Mouse (Mus musculus) left cerebral cortex, adult 18-20 months (tissue): Measurements from ENCODE around the gene Hk2. TPM values are rescaled to one million over a fixed set of nuclear protein-coding genes. Genes with fewer than 3 reads are reported as not detected.

Experiments
- DNase-seq, 2 experiments: peaks; one replicate each; pipeline ENCODE4 v3.0.0; 2021 to 2022; ENCODE audit warnings: low spot score in 2 of 2, mixed read lengths in 1 of 2
- total RNA-seq, 2 experiments: library from RNA; stranded (reverse); gene quantifications; 2 replicates each; pipeline ENCODE4 v1.2.3; 2021

Gene Hk2
- total RNA-seq, 2 experiments from 2014 or later: 2.5 to 4.4 TPM

DNA sequence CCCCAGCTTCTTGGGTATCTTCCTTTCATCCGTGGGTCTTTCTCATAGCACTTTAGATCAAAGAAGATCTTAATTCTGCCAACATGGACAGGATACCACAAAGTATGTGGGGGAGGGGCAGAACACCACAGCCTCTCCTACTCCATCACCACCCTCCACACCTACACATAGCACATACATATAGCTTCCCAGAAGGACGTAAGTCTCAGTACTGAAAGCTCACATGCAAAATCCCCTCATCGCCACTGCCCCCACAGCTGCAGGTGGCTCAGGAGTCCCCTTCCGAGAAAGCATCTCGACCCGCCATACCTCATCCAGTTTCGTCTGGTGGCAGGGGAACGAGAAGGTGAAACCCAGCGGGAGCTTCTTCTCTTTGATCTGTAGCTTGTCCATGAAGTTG, 29.7 kb downstream of the Hk2 start:
- DNase-seq: no peak

- DNase-seq: no peak
These were observed 32.8 kb downstream of the Hk2 start for GRCm38 (mm10) chr6:82741518-82741880.

GRCm38 (mm10) chr6:82740868-82741517, 33.3 kb downstream of the Hk2 start:
- no peak for DNase-seq

- peak; percentile 51 to 63 for DNase-seq
These were observed 34.0 kb downstream of the Hk2 start for GRCm38 (mm10) chr6:82740269-82740668.

DNA sequence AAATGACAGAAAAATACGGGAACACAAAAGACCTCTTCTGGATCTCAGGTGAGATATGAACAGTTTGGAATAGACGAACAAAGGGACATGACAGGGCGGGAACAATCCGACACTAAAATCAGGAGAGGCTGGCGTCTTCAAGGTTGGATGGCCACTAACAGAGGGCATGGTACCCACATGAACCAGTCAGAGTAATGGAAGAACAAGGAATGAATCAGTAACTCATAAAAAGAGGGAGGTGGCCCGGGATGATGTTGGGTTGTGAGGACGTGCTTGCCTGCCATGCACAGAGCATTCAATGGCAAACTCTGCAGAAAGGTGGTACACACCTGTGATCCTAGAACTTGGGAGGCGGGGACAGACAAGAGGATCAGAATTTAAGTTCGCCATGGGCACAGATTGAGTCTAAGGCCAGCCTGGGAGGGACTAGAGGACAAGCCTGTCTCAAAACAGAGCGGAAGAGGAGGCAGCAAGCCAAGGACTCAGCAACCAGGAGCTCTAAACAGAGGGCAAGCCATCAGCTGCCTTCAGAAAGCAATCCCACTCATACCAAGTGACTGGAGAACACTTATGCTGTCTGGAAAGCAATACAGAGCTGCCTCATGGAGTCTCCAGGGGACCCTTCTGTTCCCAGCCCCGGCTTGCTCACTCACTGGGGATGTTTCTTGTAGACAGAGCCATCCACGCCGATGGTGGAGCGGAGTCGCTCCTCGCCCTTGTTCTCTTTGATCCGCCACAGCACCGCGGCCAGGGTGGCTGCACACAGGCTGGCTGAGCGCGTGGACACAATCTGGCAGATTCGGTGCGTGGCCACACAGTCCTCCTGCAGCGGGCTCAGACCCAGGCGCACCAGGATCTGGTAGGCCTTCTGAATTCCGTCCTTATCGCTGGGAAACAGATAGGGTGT, 36.4 kb downstream of the Hk2 start:
- no peak for DNase-seq

DNA sequence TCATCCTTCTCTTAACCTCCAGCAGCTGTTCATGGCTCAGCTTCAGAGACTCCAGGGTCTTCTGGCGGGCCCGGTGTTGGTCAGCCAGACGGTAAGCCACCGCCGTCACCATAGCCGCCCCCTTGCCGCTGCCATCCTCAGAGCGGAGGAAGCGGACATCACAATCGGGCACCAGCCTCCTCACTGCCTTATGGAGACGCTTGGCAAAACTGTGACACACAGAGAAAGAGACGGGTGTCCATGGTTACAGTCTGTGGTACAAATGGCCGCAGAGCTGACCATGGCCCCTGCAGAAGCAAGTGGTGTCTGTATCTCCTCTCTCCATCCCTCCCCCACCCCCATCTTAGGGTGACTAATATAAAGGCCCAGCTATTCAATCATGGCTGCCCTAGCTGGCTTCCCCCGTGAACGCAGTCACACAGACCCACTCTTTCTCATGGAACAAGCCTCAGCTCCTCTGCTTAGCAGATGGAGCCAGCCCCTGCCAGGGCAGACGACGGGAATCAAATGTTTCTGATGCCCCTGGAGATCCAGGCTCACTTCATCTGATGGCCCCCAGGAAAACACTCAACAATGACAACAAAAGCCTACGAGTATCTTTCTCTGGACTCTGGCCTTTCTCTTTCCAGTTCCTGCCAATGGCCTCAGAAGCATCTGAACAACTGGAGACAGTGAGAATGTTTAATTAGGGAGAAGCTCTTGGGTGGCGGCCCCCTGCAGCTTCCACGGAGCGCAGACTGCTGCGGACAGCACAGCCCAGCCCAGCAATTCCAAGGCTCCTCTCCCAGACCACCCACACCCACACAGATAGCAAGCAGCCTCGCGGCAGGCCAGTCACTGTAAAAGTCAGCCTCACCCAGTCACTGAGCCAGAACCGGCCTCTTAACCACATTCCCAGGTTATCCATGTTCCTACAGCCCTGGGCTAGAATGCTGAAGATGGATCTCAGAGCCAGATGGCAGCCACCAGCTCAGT, 37.3 kb downstream of the Hk2 start:
- DNase-seq: peak; percentile 6 to 36

DNA sequence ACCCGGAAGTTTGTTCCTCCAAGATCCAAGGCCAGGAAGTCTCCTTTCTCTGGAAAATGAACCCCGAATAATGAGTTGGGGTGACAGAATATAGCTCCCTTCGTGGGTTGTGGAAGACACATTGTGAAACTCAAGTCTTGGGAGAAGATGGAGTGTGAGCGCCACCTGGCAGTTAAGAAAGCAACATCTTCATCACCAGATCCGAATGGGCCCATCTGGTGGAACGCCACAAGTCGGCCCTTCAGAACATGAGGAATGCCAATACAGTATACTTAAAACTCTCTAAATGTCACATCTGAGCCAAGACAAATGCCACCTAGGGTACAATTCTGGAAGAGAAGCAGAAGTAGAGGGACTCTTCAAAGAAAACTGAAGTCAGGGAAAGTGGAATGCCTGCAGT, 38.9 kb downstream of the Hk2 start:
- no peak for DNase-seq

- no peak for DNase-seq
These were observed 45.6 kb downstream of the Hk2 start for GRCm38 (mm10) chr6:82728635-82729034.

DNA sequence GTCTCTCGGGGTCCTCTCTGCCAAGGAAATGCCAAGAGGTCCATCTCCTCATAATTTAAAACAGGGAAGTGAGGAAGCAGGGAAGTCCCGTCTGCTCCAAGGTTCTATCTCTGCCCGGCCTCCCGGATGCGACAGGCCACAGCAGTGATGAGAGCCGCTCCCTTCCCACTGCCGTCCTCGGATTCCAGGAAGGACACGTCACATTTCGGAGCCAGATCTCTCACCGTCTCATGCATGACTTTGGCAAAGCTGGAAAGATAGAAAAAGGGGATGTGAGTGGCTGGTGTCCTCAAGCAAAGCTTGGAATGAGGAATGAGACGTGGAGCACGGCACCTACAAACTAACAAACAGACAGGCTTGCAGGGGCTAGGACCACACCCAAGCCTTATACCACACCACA, 47.0 kb downstream of the Hk2 start:
- no peak for DNase-seq

GRCm38 (mm10) chr6:82723321-82723720, 50.9 kb downstream of the Hk2 start:
- DNase-seq: no peak

DNA sequence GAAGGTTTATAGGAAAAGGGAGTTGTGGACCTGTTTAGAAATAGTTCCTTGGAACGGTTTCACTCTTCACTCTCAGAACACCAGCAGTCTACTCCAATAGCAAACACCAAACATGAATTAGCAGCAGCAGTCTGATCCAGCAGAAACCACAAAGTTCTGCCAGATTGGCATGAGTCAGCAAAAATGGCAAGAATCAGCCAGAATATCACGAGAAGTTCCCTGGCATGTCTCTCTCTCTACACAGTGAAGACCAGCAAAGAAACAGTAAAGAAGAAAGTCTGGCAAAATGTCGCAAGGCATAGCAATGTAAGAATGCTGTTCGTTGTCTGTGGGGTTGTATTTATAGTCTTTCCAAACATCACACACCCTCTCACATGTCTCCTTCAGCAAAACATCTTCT, 58.1 kb downstream of the Hk2 start:
- no peak for DNase-seq

DNA sequence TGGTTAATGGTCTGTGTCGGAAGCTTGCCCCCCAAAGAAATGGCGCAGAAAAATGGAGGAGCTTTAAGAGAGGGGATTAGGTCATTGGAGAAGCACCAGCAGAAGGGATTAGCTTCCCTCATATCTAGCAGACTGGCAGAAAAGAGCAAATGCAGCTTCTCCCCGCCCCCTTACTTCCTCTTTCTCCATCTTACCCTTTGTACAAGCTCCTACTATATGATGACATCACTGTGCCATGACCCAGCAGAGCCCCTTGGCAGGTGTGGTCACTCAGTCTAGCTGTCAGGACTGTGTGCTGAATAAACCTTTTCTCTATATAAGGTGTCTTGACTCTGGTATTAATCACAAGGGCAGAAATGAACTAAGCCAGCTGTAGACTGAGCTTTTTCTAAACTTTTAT, 58.6 kb downstream of the Hk2 start:
- no peak for DNase-seq

DNA sequence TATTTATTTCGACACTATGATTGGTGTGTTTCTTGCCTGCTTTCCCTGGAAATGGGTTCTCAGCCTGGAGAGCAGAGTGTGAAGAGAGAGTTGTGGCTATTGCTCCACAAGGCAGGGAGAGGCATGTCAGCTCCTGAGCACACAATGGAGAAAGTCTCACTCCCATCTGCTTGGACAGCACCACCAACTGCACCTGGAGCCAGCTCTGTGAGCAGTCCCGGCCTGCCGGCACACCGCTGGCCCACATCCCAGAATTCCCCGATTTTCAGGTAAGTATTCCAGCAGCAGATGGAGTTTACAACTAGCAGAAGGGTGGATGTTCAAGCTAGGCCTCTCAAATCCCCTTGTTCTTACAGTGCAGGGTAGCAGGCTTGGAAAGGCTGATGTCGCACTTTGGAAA, 59.0 kb downstream of the Hk2 start:
- no peak for DNase-seq

GRCm38 (mm10) chr6:82714841-82715240, 59.4 kb downstream of the Hk2 start:
- DNase-seq: no peak

DNA sequence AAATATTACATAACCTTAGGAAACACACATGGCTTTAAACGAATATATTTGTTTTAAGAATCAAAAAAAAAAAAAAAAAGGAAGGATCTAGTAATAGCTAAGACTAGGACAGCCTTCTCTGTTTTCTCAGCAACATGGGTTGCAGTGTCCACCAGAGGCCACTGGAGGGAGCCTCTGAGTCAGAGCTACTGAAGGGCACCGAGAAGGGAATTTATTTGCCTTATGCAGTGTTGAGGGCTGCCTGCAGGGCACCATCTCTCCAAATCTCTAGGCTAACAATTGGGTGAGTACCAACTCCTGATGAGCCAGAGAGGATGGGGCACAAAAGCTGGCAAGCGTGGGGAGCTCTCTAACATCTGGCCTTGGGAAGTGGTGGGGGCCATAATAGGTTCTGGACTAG, 60.0 kb downstream of the Hk2 start:
- peak; percentile 72 to 80 for DNase-seq

DNA sequence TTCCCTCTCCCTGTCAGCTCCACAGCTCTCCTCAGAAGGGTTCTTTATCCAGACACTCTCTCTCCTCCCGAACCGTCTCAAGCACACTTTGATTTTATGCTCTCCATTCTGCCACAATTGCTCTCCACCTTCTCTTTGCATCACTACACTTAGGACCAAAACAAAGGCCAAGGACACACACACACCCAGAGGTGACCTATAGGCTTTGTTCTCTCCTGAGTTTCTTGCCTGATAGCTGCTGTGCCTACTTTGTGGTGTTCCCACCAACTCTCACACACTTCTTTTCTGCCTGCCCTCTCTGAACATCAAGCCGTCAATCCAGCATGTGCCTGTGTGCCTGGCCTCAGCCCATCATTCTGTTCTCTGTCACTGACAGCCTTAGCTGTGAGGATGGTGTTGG, 66.5 kb downstream of the Hk2 start:
- no peak for DNase-seq

DNA sequence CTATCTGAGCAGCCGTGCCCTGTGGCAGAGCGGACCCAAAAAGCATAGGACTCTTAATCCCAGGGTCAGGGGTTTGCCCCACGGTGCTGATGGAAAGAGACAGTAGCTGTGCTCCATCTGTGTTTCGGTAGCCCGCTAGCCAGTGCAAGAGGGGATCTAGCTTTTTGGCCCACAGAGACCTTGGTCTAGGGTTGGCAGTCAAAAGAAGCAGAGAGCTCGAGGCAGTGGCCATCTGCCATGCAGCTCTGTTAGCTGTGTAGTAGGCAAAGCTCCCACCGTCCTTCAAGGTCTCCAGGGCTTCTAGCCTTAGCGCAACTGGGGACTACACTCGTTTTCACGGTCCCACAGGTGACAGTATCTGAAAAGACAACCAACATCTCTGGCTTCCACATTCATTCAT, 67.0 kb downstream of the Hk2 start:
- DNase-seq: no peak

GRCm38 (mm10) chr6:82705221-82705620, 69.0 kb downstream of the Hk2 start, which contains the start of gene Pole4:
Gene Pole4, minus strand, starts transcription at chr6:82705365.
- DNase-seq: no peak

DNA sequence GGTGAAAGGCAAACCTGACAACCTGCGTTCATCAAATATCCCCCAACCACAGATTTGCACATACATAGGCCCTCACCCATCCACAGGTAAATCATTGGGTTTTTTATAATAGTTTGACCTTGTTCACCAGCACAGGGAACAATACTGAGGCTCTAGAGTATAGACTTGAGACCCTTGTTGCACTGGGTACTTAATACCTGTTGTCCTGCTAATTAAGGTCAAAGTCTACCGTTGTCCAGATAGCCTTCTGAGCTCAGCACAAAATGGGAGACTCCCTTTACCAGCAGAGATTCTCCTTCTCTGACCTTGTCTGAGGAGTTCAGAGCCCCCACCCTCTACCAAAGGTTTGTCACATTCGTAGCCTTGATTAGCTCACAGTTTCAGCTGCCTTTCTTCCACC, 70.5 kb downstream of the Hk2 start:
- DNase-seq: no peak

- peak; percentile 88 to 93 for DNase-seq
These were observed 71.6 kb downstream of the Hk2 start for GRCm38 (mm10) chr6:82702593-82703017.

GRCm38 (mm10) chr6:82701296-82701695, 73.0 kb downstream of the Hk2 start:
- DNase-seq: no peak
